Mouse (Mus musculus): ENCODE results near the gene Bcl11a.

GRCm38 (mm10) chr11:24199560-24199959 lies 121.7 kb downstream of the Bcl11a start:
- no peak for TF ChIP-seq GATA1 (IDR thresholded peaks at IDR 0.05; ENCODE audit: low read length)
- TF ChIP-seq TAL1 (IDR thresholded peaks at IDR 0.05; ENCODE audit: low read length) = no peak

All from erythroblast, embryonic 14.5 days (primary cell).